Mouse (Mus musculus): Measurements from ENCODE around the gene Pdlim7. TPM values are rescaled to one million over a fixed set of nuclear protein-coding genes. Genes with fewer than 3 reads are reported as not detected.

The Pdlim7 gene
- total and polyA plus RNA-seq, 3 experiments: 8.7 to 32.5 (median 11.2) TPM

DNA sequence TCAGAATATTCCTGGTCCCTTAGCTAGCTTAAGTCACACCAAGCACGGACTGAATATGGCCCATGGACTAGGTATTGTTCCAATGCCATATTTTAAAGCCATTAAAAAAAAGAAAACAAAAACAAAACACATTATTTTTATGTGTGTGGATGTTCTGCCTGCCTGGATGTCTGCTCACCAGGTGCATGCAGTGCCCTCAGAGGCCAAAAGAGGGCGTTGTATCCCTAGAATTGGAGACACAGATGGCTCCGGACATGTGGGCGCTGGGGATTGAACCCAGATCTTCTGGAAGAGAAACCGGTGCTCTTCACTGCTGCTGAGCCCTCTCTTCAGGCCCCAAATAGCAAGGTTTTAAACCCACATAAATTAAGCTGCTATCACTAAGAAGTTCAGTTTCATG is 35.4 kb downstream of the Pdlim7 start (continued):
- no peak for TF ChIP-seq RCOR1 (conservative IDR thresholded peaks at IDR 0.05; ENCODE audit: low read depth, low read length)
- TF ChIP-seq UBTF (IDR thresholded peaks at IDR 0.05; ENCODE audit: low read depth, low read length): no peak

DNA sequence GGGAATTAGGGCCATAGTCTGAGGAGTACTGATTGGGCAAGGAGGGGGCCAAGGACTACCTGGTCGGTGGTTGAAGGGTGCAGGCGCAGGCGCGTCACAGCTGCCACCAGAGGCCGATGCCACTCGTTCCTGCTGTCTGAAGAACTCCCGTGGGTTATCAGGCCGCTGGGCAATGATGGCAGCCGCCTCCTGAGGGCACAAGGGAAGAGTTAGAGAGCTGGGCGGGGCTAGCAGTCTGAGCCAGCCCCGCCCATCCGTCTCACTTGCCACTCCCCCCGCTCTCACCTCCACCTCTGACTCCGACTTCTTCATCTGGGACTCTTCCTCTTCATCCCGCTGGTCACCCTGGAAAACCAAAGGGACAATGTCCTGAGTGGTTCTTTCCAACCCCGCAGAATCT is 36.0 kb downstream of the Pdlim7 start:
- TF ChIP-seq MAFK (IDR thresholded peaks at IDR 0.05; ENCODE audit: insufficient replicate concordance, low read length) (no peak), SIN3A (IDR thresholded peaks at IDR 0.05; ENCODE audit: low read length) (no peak), PAX5 (IDR thresholded peaks at IDR 0.05; ENCODE audit: low read length) (no peak), CTCF (conservative IDR thresholded peaks at IDR 0.05 in 1 of 2, IDR thresholded peaks at IDR 0.05 in 1 of 2; ENCODE audit: low read depth in 2 of 2, low read length in 2 of 2) (no peak), MXI1 (IDR thresholded peaks at IDR 0.05; ENCODE audit: low read depth, low read length) (no peak), TBP (conservative IDR thresholded peaks at IDR 0.05; ENCODE audit: low read depth, low read length) (no peak), ZNF384 (IDR thresholded peaks at IDR 0.05; ENCODE audit: low read depth, low read length) (no peak), ZMIZ1 (IDR thresholded peaks at IDR 0.05; ENCODE audit: low read depth, low read length) (no peak), POLR2A (IDR thresholded peaks at IDR 0.05; ENCODE audit: low read depth, low read length) (no peak), IRF4 (IDR thresholded peaks at IDR 0.05; ENCODE audit: low read depth, low read length) (no peak), CHD2 (IDR thresholded peaks at IDR 0.05; ENCODE audit: low read length) (no peak), ZC3H11A (IDR thresholded peaks at IDR 0.05; ENCODE audit: low read depth, low read length) (no peak), SMC3 (IDR thresholded peaks at IDR 0.05; ENCODE audit: low read depth, low read length) (no peak), KAT2A (IDR thresholded peaks at IDR 0.05; ENCODE audit: insufficient replicate concordance, low read length) (no peak), JUND (conservative IDR thresholded peaks at IDR 0.05; ENCODE audit: low read depth, low read length) (no peak), GABPA (IDR thresholded peaks at IDR 0.05; ENCODE audit: insufficient replicate concordance, low read depth, low read length) (no peak), ETS1 (conservative IDR thresholded peaks at IDR 0.05; ENCODE audit: low read depth, low read length) (no peak), TCF12 (IDR thresholded peaks at IDR 0.05; ENCODE audit: low read depth, low read length) (no peak), USF2 (conservative IDR thresholded peaks at IDR 0.05; ENCODE audit: low read depth, low read length) (no peak)
- no peak overlapping the region for H3K4me3 ChIP-seq (replicated peaks in 1 of 3; ENCODE audit: low read depth in 2 of 3, low read length in 2 of 3, poor library complexity in 1 of 3)
- no peak for DNase-seq (ENCODE audit: extremely low read depth)
- in situ Hi-C loops (cut with MboI; ENCODE audit: low pct_ligation_motif_present, low pct_unique_long_range_greater_than_20kb, low sequenced_read_pairs): loop anchor here (5.0 kb wide), 1 partner anchor 40 kb away; no protein-coding TSS in a partner anchor
- peaks cover 8% of the 10 kb centered on the region for H3K9me3 ChIP-seq (replicated peaks; ENCODE audit: low read length)
- dilution Hi-C loops (cut with MboI; ENCODE audit: extremely low pct_ligation_motif_present, extremely low pct_unique_long_range_greater_than_20kb, low sequenced_read_pairs): no loop called here
- H3K27ac ChIP-seq (ENCODE audit: insufficient read depth, low read depth): no peak overlapping the region
- peaks cover 80% of the 10 kb centered on the region for H3K27me3 ChIP-seq (replicated peaks)
- peaks cover 8 to 24% of the 10 kb centered on the region in 2 experiments; a peak in 3 of 4 replicates for H3K4me1 ChIP-seq (ENCODE audit: control insufficient read depth in 1 of 2, insufficient read depth in 2 of 2)
- no peak overlapping the region for H3K9ac ChIP-seq (ENCODE audit: insufficient read depth, low read depth)
- no peak overlapping the region for H3K4me2 ChIP-seq (ENCODE audit: insufficient read depth, low read depth, poor library complexity, severe bottlenecking)
- H3K79me2 ChIP-seq (replicated peaks; ENCODE audit: control insufficient read depth, extremely low read depth, insufficient read depth, poor library complexity, severe bottlenecking): no peaks in the 10 kb centered on the region
- H3K36me3 ChIP-seq (replicated peaks in 1 of 2; ENCODE audit: control insufficient read depth in 1 of 2, insufficient read depth in 1 of 2, low read length in 1 of 2): no peaks in the 10 kb centered on the region

Measured in CH12.LX (cell line).